Mouse (Mus musculus) cerebellum, adult 2 months (tissue): ENCODE data around the gene Gng12.

Experiments used
- CTCF ChIP-seq: fragments of 200-500 bp; IDR thresholded peaks from 2 replicates; pipeline ENCODE4 v1.5.1; 2011; ENCODE audit warnings: low read depth, mild to moderate bottlenecking, control low read depth, low read length, moderate library complexity, borderline replicate concordance; ENCODE audit not compliant: insufficient read depth
- POLR2A ChIP-seq: fragments of 200-500 bp; IDR thresholded peaks from 2 replicates; pipeline ENCODE4 v1.6.1; 2011; ENCODE audit warnings: low read length, control low read depth, borderline replicate concordance; ENCODE audit not compliant: insufficient read depth

GRCm38 (mm10) chr6:67057574-67057973 lies 161.4 kb downstream of the Gng12 start:
- no peak for TF ChIP-seq CTCF
- TF ChIP-seq POLR2A: no peak
